Mouse (Mus musculus) 3T3-L1 (cell line): ENCODE measurements at regions not wholly inside any gene's neighbourhood (a gene's known extent, or its start where the extent isn't known, plus 50 kb on each side); places are given as distances from the start of the nearest gene placed in this dataset.
A peak's percentile ranks its signal among the peaks of the same experiment; 100 is the strongest.

Source experiments
- DNase-seq: peaks from one replicate; pipeline ENCODE4 v3.0.0-alpha.2; 2015; ENCODE audit warnings: low read depth, low spot score

GRCm38 (mm10) chr3:62047704-62048506, 290.2 kb upstream of the Arhgef26 start:
- no peak for DNase-seq

- DNase-seq: no peak
These were observed 283.9 kb upstream of the Arhgef26 start for GRCm38 (mm10) chr3:62054237-62054636.

GRCm38 (mm10) chr3:62078511-62078910, 259.6 kb upstream of the Arhgef26 start:
- no peak for DNase-seq

GRCm38 (mm10) chr3:62085544-62085943, 252.6 kb upstream of the Arhgef26 start:
- no peak for DNase-seq

- DNase-seq: no peak
These were observed 250.9 kb upstream of the Arhgef26 start for GRCm38 (mm10) chr3:62087215-62087614.

- no peak for DNase-seq
These were observed 235.0 kb upstream of the Arhgef26 start for GRCm38 (mm10) chr3:62103101-62103500.

GRCm38 (mm10) chr3:62103872-62104271, 234.3 kb upstream of the Arhgef26 start:
- DNase-seq: peak; percentile 12

GRCm38 (mm10) chr3:62104560-62104959, 233.6 kb upstream of the Arhgef26 start:
- no peak for DNase-seq

GRCm38 (mm10) chr3:62107339-62107738, 230.8 kb upstream of the Arhgef26 start:
- DNase-seq: no peak
